Mouse (Mus musculus): ENCODE results near the gene Trabd2b. TPM values are rescaled to one million over a fixed set of nuclear protein-coding genes. Genes with fewer than 3 reads are reported as not detected.

Trabd2b gene
- polyA plus RNA-seq, 1 experiment from 2014 or later = 0.37 TPM

DNA sequence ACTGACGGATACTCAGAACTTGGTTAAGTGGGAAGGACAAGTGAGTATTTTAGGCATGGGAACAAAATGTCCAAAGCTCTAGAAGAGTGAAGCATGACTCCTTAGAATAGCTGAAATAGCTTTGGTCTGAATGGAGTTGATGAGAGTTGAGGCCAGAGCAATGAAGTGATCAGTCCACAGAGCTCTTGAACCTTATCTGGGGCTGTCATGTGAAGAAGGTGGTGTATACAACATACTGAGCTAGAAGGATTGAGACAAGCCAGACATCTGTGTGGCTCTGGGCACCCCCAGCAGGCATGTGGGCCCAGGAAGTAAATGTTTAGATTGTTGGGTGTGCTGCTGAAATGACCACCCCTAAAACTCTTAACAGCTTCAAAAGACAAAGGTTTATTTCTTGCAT is 94.5 kb downstream of the Trabd2b start:
- no peaks in the 10 kb centered on the region for H3K4me1 ChIP-seq (ENCODE audit: control insufficient read depth, insufficient read depth, low read length)
- 92% methylated on average over 1 of the region's 1 CpGs for WGBS
- no peak overlapping the region for H3K4me2 ChIP-seq (ENCODE audit: low read length)
- ATAC-seq (no peak), DNase-seq (ENCODE audit: low spot score) (no peak)
- no peaks in the 10 kb centered on the region for H3K9me3 ChIP-seq (replicated peaks; ENCODE audit: control insufficient read depth, low read length)
- H3K4me3 ChIP-seq (ENCODE audit: low read depth, low read length) = no peak overlapping the region
- H3K36me3 ChIP-seq (ENCODE audit: control insufficient read depth, insufficient read depth, low read length) = no peaks in the 10 kb centered on the region
- H3K9ac ChIP-seq (ENCODE audit: low read length) = no peak overlapping the region
- H3K27ac ChIP-seq (ENCODE audit: low read depth, low read length) = no peak overlapping the region
- H3K27me3 ChIP-seq (replicated peaks; ENCODE audit: control insufficient read depth, insufficient read depth, low read length) = no peaks in the 10 kb centered on the region

DNA sequence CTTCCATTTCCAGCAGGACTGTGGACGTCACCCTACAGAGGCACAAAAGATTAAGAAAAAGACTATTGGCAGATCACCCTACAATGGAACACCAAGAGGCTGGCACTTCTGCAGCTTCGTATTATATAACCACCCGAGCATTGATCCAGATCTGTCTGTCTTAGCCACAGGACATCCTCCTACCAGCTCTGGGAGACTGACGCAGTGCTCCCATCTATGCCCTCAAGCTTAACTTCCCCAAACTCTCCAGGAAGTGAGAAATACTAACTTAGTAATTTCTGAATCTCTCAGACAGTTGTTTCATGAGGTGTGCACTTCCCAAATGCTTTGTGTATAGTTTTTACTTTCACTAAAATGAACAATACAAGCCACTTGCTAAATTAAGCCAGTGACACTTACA is 95.1 kb downstream of the Trabd2b start:
- no peak for ATAC-seq
- DNase-seq (ENCODE audit: low spot score) = no peak

DNA sequence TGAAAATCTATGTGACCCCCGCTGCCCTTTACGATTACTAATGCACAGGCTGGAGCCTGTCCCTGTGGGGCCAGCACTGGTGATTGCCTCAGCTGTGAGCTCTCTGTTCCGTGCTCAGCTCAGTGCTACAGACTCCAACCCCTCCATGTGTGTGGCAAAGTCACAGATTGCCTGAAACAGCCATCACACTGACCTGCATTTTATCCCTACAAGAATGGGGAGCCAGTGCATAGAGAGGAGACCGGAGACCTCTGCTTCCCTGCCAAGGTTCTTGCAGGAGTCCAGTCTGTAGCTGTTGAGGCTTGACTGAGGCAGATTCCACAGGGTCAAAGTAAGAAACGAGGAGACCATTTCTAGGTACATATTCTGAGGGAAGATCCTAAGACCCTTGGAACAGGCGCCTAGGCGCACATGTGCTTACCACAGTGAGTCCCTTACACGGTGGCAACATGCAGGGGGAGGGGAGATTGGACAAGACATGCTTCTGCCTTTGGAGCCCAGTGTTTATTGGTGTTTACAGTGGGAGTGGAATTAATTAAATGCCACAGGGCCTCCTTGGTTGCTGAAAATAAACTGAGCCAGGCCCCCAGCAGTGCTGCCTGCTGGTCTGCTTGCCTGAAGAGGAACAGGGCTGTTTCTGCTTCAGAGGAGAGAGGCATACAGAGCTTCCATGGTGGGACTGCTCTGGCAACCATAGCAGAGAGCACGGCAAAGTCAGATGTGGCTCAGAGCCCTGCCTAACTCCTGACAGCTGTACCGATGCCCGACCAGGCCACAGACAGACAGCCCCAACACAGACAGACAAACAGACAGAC is 97.9 kb downstream of the Trabd2b start:
- Histone ChIP-seq H3K9me3 (replicated peaks; ENCODE audit: control insufficient read depth, low read length) (no peaks in the 10 kb centered on the region), H3K9ac (ENCODE audit: low read length) (no peak overlapping the region), H3K4me1 (ENCODE audit: control insufficient read depth, insufficient read depth, low read length) (no peaks in the 10 kb centered on the region), H3K36me3 (ENCODE audit: control insufficient read depth, insufficient read depth, low read length) (no peaks in the 10 kb centered on the region), H3K27me3 (replicated peaks; ENCODE audit: control insufficient read depth, insufficient read depth, low read length) (no peaks in the 10 kb centered on the region), H3K27ac (ENCODE audit: low read depth, low read length) (no peak overlapping the region), H3K4me3 (ENCODE audit: low read depth, low read length) (no peak overlapping the region), H3K4me2 (ENCODE audit: low read length) (no peak overlapping the region)
- ATAC-seq = no peak
- no peak for DNase-seq (ENCODE audit: low spot score)
- WGBS = 71% methylated on average over 11 of the region's 11 CpGs

More for the DNA sequence above, 95.1 kb downstream of the Trabd2b start:
- WGBS = 85% methylated on average over 4 of the region's 4 CpGs
- H3K36me3 ChIP-seq (ENCODE audit: control insufficient read depth, insufficient read depth, low read length) = no peaks in the 10 kb centered on the region
- no peaks in the 10 kb centered on the region for H3K27me3 ChIP-seq (replicated peaks; ENCODE audit: control insufficient read depth, insufficient read depth, low read length)
- no peak overlapping the region for H3K4me3 ChIP-seq (ENCODE audit: low read depth, low read length)
- no peak overlapping the region for H3K4me2 ChIP-seq (ENCODE audit: low read length)
- no peaks in the 10 kb centered on the region for H3K9me3 ChIP-seq (replicated peaks; ENCODE audit: control insufficient read depth, low read length)
- H3K27ac ChIP-seq (ENCODE audit: low read depth, low read length) = no peak overlapping the region
- no peaks in the 10 kb centered on the region for H3K4me1 ChIP-seq (ENCODE audit: control insufficient read depth, insufficient read depth, low read length)
- no peak overlapping the region for H3K9ac ChIP-seq (ENCODE audit: low read length)

DNA sequence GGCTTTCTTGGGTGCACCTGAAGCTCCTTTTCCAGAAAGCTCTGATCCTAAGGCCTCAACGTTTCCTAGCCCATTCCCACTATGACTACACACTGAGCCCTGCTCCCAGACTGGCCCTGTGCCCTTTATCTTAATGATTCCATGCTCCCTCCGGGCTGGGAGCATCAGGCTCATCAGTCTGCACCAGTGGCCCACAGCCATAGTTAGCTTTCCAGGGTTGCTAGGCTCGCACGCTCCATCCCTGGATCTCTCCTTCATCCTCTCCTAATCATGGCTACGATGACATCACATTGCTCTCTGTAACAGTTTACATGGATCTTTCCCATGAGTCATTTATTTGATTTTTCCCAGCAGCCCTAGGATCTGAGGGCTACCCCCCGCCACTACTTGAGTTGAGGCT is 103.1 kb downstream of the Trabd2b start:
- no peaks in the 10 kb centered on the region for H3K27me3 ChIP-seq (replicated peaks; ENCODE audit: control insufficient read depth, insufficient read depth, low read length)
- no peaks in the 10 kb centered on the region for H3K4me1 ChIP-seq (ENCODE audit: control insufficient read depth, insufficient read depth, low read length)
- H3K4me3 ChIP-seq (ENCODE audit: low read depth, low read length) = no peak overlapping the region
- H3K9ac ChIP-seq (ENCODE audit: low read length) = no peak overlapping the region
- DNase-seq (ENCODE audit: low spot score) (no peak), ATAC-seq (no peak)
- H3K36me3 ChIP-seq (ENCODE audit: control insufficient read depth, insufficient read depth, low read length) = no peaks in the 10 kb centered on the region
- no peak overlapping the region for H3K27ac ChIP-seq (ENCODE audit: low read depth, low read length)
- H3K4me2 ChIP-seq (ENCODE audit: low read length) = no peak overlapping the region
- 89% methylated on average over 6 of the region's 6 CpGs for WGBS
- no peaks in the 10 kb centered on the region for H3K9me3 ChIP-seq (replicated peaks; ENCODE audit: control insufficient read depth, low read length)

DNA sequence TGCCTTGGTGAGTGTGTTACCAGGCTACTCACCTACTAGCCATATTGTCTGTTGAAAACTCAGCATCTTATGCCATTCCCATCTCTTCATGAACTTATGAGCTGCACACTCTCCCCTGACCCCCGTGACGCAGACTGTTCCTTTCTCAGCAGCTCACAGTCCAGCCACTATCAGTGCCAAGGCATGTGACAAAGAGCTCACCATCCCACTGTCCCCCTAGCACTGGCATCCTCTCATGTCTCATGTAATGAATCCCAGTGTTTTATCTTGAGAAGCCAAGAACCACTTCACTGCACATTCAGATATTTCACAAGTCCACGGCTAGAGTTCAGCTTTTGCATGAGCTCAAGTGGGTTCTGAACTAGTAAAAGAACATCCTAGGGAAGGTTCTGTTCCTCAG is 105.1 kb downstream of the Trabd2b start:
- Histone ChIP-seq H3K9ac (ENCODE audit: low read length) (no peak overlapping the region), H3K4me2 (ENCODE audit: low read length) (no peak overlapping the region), H3K27ac (ENCODE audit: low read depth, low read length) (no peak overlapping the region), H3K36me3 (ENCODE audit: control insufficient read depth, insufficient read depth, low read length) (no peaks in the 10 kb centered on the region), H3K9me3 (replicated peaks; ENCODE audit: control insufficient read depth, low read length) (no peaks in the 10 kb centered on the region), H3K27me3 (replicated peaks; ENCODE audit: control insufficient read depth, insufficient read depth, low read length) (no peaks in the 10 kb centered on the region), H3K4me3 (ENCODE audit: low read depth, low read length) (no peak overlapping the region), H3K4me1 (ENCODE audit: control insufficient read depth, insufficient read depth, low read length) (no peaks in the 10 kb centered on the region)
- DNase-seq (ENCODE audit: low spot score) = no peak
- no peak for ATAC-seq
- 93% methylated on average over 3 of the region's 3 CpGs for WGBS

DNA sequence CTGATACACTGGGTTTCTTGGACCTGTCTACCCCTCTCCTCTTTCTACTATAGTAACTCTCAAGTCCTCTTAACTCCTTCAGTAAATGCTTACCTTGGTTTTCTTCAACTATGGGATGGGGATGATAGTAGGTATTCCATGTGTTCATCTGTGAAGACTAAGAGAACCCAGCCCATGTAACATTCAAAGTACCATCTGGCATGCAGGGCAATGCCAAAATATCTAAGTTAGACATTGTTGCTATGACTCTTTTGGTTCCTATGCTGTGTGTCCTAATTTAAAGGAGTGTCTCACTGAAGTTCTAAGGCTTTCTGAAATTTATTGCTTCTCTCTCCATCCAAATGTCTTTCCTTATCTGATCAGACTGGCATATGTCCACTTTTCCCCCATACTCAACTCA is 106.6 kb downstream of the Trabd2b start:
- Histone ChIP-seq H3K36me3 (ENCODE audit: control insufficient read depth, insufficient read depth, low read length) (no peaks in the 10 kb centered on the region), H3K9me3 (replicated peaks; ENCODE audit: control insufficient read depth, low read length) (no peaks in the 10 kb centered on the region), H3K27ac (ENCODE audit: low read depth, low read length) (no peak overlapping the region), H3K4me2 (ENCODE audit: low read length) (no peak overlapping the region), H3K4me1 (ENCODE audit: control insufficient read depth, insufficient read depth, low read length) (no peaks in the 10 kb centered on the region), H3K9ac (ENCODE audit: low read length) (no peak overlapping the region), H3K27me3 (replicated peaks; ENCODE audit: control insufficient read depth, insufficient read depth, low read length) (no peaks in the 10 kb centered on the region), H3K4me3 (ENCODE audit: low read depth, low read length) (no peak overlapping the region)
- DNase-seq (ENCODE audit: low spot score) = no peak
- ATAC-seq = no peak

DNA sequence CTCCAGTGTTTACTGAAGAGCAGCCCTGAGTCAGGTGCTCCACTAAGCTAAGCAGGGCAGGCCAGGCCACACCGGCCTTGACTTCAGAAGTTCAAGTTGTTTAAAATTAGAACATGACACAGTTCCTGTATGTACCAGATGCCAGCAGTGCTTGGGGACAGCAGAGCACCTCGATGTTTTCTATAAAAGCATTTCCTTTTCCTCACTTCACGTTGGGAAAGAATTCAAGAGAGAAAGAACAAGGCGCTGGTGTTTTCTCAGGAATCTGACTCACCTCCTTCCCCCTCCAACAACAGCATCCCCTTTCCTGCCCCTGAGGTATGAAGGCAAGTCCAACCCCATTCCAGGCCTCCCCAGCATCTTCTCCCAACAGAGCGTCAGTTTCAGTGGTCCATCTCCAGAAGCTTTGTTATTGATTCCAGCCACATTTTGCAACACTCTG is 108.8 kb downstream of the Trabd2b start:
- H3K36me3 ChIP-seq (ENCODE audit: control insufficient read depth, insufficient read depth, low read length) = no peaks in the 10 kb centered on the region
- no peak for DNase-seq (ENCODE audit: low spot score)
- no peak overlapping the region for H3K4me2 ChIP-seq (ENCODE audit: low read length)
- WGBS = 80% methylated on average over 5 of the region's 5 CpGs
- H3K9ac ChIP-seq (ENCODE audit: low read length) = no peak overlapping the region
- no peak overlapping the region for H3K4me3 ChIP-seq (ENCODE audit: low read depth, low read length)
- H3K4me1 ChIP-seq (ENCODE audit: control insufficient read depth, insufficient read depth, low read length) = no peaks in the 10 kb centered on the region
- no peaks in the 10 kb centered on the region for H3K27me3 ChIP-seq (replicated peaks; ENCODE audit: control insufficient read depth, insufficient read depth, low read length)
- ATAC-seq = no peak
- H3K27ac ChIP-seq (ENCODE audit: low read depth, low read length) = no peak overlapping the region
- H3K9me3 ChIP-seq (replicated peaks; ENCODE audit: control insufficient read depth, low read length) = no peaks in the 10 kb centered on the region

DNA sequence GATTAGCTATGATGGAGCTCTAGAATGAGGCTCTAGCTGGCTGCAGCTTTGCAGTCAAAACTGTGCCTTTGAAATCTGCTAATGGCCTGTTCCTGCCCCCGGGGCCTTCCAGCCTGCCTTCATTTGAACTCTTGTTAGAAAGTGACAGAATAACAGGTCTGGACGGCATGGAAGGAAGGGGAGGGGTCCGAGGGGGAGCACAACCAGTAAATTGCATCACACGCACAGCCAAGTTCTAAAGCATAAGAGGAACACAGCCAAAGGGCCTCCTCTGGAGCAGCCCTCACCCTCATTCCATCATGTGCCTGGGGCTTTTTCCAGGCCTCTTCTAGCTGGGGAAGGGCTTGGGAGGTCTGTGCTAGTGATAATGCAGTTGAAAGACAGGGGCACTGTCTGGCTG is 110.1 kb downstream of the Trabd2b start:
- no peak for DNase-seq (ENCODE audit: low spot score)
- H3K9me3 ChIP-seq (replicated peaks; ENCODE audit: control insufficient read depth, low read length) = no peaks in the 10 kb centered on the region
- H3K4me1 ChIP-seq (ENCODE audit: control insufficient read depth, insufficient read depth, low read length) = no peaks in the 10 kb centered on the region
- no peaks in the 10 kb centered on the region for H3K36me3 ChIP-seq (ENCODE audit: control insufficient read depth, insufficient read depth, low read length)
- no peaks in the 10 kb centered on the region for H3K27me3 ChIP-seq (replicated peaks; ENCODE audit: control insufficient read depth, insufficient read depth, low read length)
- no peak overlapping the region for H3K27ac ChIP-seq (ENCODE audit: low read depth, low read length)
- H3K4me2 ChIP-seq (ENCODE audit: low read length) = no peak overlapping the region
- no peak for ATAC-seq
- no peak overlapping the region for H3K4me3 ChIP-seq (ENCODE audit: low read depth, low read length)
- whole genome bisulfite sequencing = 24% methylated on average over 4 of the region's 4 CpGs
- no peak overlapping the region for H3K9ac ChIP-seq (ENCODE audit: low read length)

DNA sequence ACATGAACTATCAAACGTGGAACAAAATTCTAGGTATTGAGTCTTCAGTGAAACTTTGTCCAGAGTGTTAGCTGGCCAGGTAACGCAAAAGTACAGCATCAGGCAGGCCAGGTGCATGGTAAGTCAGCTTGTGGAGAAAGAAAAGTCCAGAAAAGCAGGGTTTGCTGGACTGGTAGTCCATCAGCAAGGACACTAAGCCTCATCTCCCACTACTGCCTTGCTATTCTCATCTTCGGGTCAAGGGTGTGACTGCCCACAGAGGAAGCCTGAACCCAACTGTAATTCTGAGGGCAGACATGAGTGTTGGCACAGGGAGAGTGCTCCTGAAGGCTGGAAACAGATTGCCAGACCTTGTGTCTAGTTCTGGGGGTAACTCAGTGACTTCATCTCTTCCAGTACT is 111.5 kb downstream of the Trabd2b start:
- H3K27me3 ChIP-seq (replicated peaks; ENCODE audit: control insufficient read depth, insufficient read depth, low read length) = no peaks in the 10 kb centered on the region
- no peaks in the 10 kb centered on the region for H3K9me3 ChIP-seq (replicated peaks; ENCODE audit: control insufficient read depth, low read length)
- no peak overlapping the region for H3K4me2 ChIP-seq (ENCODE audit: low read length)
- DNase-seq (ENCODE audit: low spot score) = no peak
- no peaks in the 10 kb centered on the region for H3K36me3 ChIP-seq (ENCODE audit: control insufficient read depth, insufficient read depth, low read length)
- no peak overlapping the region for H3K27ac ChIP-seq (ENCODE audit: low read depth, low read length)
- ATAC-seq = no peak
- no peak overlapping the region for H3K9ac ChIP-seq (ENCODE audit: low read length)
- WGBS = 82% methylated on average over 3 of the region's 3 CpGs
- H3K4me1 ChIP-seq (ENCODE audit: control insufficient read depth, insufficient read depth, low read length) = no peaks in the 10 kb centered on the region
- no peak overlapping the region for H3K4me3 ChIP-seq (ENCODE audit: low read depth, low read length)

Data from forebrain, embryonic 14.5 days (tissue).